Mouse (Mus musculus): ENCODE data around the gene Nhs.

The Nhs gene

GRCm38 (mm10) chrX:162025210-162025953, 134.1 kb downstream of the Nhs start:
- in situ Hi-C loops (cut with MboI; ENCODE audit: low pct_unique_long_range_greater_than_20kb in 1 of 2, low sequenced_read_pairs in 2 of 2, unreplicated experiment in 1 of 2): loop anchor here in 1 of 2 experiments (10.0 kb wide), 1 partner anchor 129 kb away; the partner anchor contains the start of gene Nhs

DNA sequence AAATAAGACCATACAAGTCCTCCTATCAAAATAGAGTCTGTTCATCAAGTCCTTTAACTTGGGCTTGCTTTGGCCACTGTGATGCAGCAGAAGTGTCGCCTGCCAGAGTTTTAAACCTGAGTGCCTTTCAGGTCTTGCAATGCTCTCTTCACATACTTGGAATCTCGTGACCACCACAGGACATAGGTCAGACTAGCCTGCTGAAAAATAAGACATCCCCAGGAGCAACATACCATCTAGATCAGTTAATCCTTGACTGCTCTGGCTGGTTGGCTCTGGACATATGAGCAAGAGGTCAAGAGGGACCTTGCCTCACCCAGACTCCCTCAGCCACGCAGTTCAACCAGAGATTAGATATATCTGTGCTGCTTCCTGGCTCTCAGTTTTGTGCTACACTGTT, 137.8 kb downstream of the Nhs start:
- in situ Hi-C loops (cut with MboI; ENCODE audit: low pct_unique_long_range_greater_than_20kb in 1 of 2, low sequenced_read_pairs in 2 of 2, unreplicated experiment in 1 of 2): loop anchor here in 1 of 2 experiments (10.0 kb wide), 1 partner anchor 133 kb away; the partner anchor contains the start of gene Nhs

- in situ Hi-C loops (cut with MboI; ENCODE audit: low pct_unique_long_range_greater_than_20kb in 1 of 2, low sequenced_read_pairs in 2 of 2, unreplicated experiment in 1 of 2): loop anchor here in 1 of 2 experiments (10.0 kb wide), 1 partner anchor 135 kb away; the partner anchor contains the start of gene Nhs
Measured at GRCm38 (mm10) chrX:162020039-162020566, 139.4 kb downstream of the Nhs start.

DNA sequence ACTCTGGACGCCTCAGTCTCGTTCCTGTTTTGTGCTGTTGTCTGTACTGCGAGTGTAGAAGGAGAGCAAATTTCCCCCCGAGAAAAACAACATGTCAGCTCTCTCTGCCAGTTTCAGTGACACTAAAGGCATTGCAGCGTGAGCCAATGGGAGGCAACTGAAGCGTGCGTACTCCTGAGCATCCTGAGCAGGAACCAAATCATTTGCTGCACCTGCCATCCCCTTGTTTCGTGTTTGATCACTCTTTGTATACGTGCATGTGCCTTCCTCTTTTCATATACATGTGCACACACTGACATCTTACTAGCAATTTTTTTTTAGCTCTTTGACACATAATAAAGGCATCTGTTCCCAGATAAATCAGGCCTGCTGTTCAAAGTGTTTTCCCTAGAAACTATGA, 142.1 kb downstream of the Nhs start:
- in situ Hi-C loops (cut with MboI; ENCODE audit: low pct_unique_long_range_greater_than_20kb in 1 of 2, low sequenced_read_pairs in 2 of 2, unreplicated experiment in 1 of 2): no loop called here

DNA sequence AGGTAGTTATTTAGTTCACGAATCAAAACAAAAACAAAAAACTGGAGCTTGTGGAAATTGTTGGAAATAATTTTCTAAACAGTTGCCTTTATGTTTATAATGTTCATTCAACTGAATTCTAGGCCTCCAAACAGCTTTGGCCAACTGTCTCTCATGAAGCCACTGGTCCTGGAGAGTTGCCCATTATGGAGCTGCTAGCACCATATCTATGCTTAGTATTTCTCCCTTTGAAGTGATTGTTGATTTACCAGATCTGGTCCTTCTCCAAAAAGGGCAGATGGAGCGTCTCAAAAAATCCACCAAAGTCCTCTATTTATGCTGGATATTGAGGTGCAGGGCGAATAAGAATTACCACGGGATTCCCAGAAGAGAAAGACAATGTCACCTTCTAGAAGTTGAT, 147.0 kb downstream of the Nhs start:
- in situ Hi-C loops (cut with MboI; ENCODE audit: low pct_unique_long_range_greater_than_20kb in 1 of 2, low sequenced_read_pairs in 2 of 2, unreplicated experiment in 1 of 2): no loop called here

DNA sequence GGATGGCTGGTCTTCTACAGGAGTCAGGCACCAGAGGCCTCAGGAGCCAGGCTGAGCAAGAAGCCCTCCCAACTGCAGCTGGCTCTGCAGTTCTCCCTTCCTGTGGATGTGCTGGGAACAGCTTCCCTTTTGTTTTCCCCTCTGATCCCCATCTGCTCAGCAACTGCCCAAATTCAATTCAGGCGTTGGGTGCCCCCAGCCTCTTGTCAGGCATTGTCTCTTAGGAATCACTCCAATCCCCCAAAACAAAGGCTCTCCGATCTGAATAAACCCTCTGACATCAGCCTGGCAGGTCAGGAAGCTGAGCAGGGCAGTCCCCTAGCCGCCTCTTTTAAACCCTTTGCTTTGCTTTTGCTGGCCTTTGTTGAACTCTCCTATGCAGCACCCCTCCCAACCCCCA, 149.7 kb downstream of the Nhs start:
- in situ Hi-C loops (cut with MboI; ENCODE audit: low pct_unique_long_range_greater_than_20kb in 1 of 2, low sequenced_read_pairs in 2 of 2, unreplicated experiment in 1 of 2): no loop called here

GRCm38 (mm10) chrX:162003818-162004217, 155.7 kb downstream of the Nhs start:
- in situ Hi-C loops (cut with MboI; ENCODE audit: low pct_unique_long_range_greater_than_20kb in 1 of 2, low sequenced_read_pairs in 2 of 2, unreplicated experiment in 1 of 2): no loop called here

DNA sequence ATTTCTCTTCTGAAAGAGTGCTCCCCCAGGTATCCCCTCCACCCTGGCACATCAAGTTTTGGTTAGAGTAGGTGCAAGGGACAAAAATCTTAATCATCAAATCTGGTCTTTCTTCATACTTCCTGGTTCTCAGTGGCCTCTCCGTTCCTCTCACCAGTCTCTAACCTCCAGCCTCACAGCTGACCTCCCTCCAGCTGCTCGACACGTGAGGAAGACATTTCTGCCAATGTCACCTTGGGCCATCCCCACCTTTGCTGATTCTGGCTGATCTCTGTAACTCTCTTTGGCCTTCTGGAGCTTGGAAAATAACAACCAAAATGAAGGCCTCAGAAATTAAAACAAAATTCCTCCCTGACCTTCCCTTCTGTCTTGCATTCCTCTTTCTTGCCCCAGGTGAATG, 160.7 kb downstream of the Nhs start:
- in situ Hi-C loops (cut with MboI; ENCODE audit: low pct_unique_long_range_greater_than_20kb in 1 of 2, low sequenced_read_pairs in 2 of 2, unreplicated experiment in 1 of 2): no loop called here

DNA sequence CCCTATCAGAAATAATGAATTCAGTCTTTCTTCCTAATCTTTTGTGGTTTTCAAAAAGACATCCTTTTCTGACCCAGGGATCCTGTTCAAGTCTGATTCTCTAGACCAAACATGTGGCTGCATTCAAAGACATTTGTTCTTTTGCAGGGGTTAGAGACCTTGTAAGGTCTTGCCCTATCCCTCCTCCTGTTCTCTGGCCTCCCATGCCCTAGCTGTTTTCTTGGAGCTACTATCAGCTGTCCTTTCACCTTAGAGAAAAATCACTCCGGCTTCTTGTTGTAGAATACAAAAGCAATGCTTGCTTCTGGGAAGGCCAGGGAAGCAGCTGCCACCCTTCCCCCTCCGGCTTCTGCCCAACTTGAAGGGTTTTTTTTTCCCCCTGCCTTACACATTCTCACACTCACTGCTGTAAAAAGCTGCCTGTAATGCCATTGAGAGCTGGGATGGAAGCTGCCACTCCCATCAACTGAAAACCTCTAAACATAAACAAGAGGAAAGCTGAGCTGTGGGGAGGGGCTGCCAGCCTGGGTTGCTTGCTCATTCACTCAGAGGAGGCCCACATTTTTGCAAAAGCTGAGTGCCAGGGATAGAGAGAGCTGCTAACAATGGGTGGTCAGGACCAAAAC, 162.2 kb downstream of the Nhs start:
- in situ Hi-C loops (cut with MboI; ENCODE audit: low pct_unique_long_range_greater_than_20kb in 1 of 2, low sequenced_read_pairs in 2 of 2, unreplicated experiment in 1 of 2): no loop called here

- in situ Hi-C loops (cut with MboI; ENCODE audit: low pct_unique_long_range_greater_than_20kb in 1 of 2, low sequenced_read_pairs in 2 of 2, unreplicated experiment in 1 of 2): no loop called here
Measured at GRCm38 (mm10) chrX:161990171-161990570, 169.4 kb downstream of the Nhs start.

DNA sequence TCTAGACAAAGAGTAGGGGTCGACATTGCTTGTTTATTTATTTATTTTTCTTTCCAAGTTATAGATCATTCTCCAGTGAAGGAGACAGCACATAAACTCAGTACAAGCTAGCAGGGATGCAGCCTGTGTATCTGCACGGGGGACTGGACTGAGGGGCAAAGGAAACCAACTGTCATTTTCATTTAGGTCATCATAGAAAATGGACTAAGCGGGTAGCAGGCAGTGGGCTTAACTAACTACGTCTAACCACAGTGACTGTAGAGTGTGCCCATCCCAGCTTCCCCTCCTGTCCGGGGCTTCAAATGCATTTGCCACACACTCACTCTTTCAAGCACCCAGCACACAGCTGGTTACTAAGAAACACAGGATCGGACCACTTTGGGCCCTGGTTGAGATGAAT, 174.6 kb downstream of the Nhs start:
- in situ Hi-C loops (cut with MboI; ENCODE audit: low pct_unique_long_range_greater_than_20kb in 1 of 2, low sequenced_read_pairs in 2 of 2, unreplicated experiment in 1 of 2): no loop called here

GRCm38 (mm10) chrX:161981399-161981798, 178.1 kb downstream of the Nhs start:
- in situ Hi-C loops (cut with MboI; ENCODE audit: low pct_unique_long_range_greater_than_20kb in 1 of 2, low sequenced_read_pairs in 2 of 2, unreplicated experiment in 1 of 2): no loop called here

DNA sequence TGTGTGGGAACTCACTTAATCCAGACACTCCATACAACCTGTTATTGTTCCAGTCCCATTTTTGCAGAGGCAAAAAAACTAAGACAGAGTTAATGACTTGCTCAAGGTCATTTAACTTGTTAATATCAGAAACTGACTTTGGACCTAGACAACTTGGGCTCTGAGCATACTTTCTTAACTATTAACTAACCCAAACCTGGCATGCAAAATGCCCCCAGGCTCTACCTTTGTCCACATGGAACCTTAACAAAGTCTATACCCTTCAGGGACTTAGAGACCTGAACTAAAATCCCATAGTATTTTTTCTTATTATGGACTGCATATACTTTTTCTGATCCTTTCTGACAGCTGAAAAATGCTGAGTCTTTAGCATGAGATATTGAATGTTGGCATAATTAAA, 179.6 kb downstream of the Nhs start:
- in situ Hi-C loops (cut with MboI; ENCODE audit: low pct_unique_long_range_greater_than_20kb in 1 of 2, low sequenced_read_pairs in 2 of 2, unreplicated experiment in 1 of 2): no loop called here

GRCm38 (mm10) chrX:161977236-161977841, 182.2 kb downstream of the Nhs start:
- in situ Hi-C loops (cut with MboI; ENCODE audit: low pct_unique_long_range_greater_than_20kb in 1 of 2, low sequenced_read_pairs in 2 of 2, unreplicated experiment in 1 of 2): no loop called here

DNA sequence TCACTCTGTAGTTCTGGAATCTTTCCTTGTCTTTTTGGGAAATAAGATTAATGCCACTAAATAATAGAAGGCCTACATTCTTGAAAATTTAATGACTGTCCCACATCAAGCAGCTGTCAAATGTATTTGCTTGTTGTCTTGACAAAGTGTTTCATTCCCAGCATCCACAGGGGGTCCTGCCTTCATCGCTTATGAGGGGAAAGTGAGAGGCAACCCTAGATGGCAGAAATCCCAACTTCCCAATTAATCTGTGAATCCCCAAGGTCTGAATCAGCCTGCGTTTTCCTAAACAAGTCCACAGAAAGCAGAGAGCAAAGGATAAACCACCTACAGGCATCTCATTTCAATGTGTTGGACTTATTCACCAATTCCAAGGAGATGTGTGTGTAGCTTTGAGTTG, 183.2 kb downstream of the Nhs start:
- in situ Hi-C loops (cut with MboI; ENCODE audit: low pct_unique_long_range_greater_than_20kb in 1 of 2, low sequenced_read_pairs in 2 of 2, unreplicated experiment in 1 of 2): no loop called here

- in situ Hi-C loops (cut with MboI; ENCODE audit: low pct_unique_long_range_greater_than_20kb in 1 of 2, low sequenced_read_pairs in 2 of 2, unreplicated experiment in 1 of 2): loop anchor here in 1 of 2 experiments (25.0 kb wide), 1 partner anchor 586 kb away; no protein-coding TSS in a partner anchor
Measured at GRCm38 (mm10) chrX:161973572-161973971, 186.0 kb downstream of the Nhs start.

DNA sequence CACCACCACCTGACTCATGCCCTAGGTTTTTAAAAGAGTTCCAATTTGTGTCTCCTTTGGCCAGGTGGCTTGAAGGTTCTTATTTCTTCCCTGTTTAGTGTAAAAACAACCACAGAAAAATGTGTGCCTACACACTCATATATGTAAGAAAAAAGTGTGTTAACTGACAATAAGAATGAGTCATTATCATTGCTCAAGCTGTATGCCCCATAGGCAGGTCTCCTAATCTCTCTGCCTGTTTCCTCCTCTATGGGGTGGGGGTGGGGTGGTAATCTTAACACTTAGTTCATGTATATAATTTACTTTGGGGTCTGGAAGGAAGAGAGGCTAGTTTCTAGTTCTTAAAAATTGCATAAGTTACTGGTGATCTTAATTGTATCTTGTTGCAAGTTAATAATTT, 186.8 kb downstream of the Nhs start:
- in situ Hi-C loops (cut with MboI; ENCODE audit: low pct_unique_long_range_greater_than_20kb in 1 of 2, low sequenced_read_pairs in 2 of 2, unreplicated experiment in 1 of 2): loop anchor here in 1 of 2 experiments (25.0 kb wide), 1 partner anchor 585 kb away; no protein-coding TSS in a partner anchor

DNA sequence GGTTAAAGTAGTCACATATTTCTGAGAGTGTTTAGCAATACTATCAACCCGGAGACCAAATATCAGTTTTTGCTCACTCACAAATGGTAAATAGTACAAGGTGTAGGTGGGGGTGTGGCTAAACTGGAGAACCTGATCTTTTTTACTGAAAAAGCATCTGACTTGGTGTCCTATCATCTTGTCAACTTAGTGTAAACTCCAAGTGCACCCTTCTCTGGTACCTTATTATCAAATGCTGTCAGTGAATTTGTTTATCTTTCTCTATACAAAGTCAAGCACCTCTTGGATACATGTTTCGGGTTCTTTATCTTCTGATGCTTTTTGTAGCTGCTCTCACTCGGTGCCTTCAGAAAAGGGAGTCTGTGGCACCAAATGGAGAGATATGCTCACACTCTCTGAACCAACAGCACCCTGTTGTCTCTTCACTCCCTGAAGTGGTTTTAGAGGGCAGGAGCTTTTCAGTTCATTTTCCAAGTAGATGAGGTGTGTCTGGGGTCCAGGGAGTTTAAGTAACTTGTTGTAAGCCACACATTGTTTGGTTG, 187.5 kb downstream of the Nhs start:
- in situ Hi-C loops (cut with MboI; ENCODE audit: low pct_unique_long_range_greater_than_20kb in 1 of 2, low sequenced_read_pairs in 2 of 2, unreplicated experiment in 1 of 2): loop anchor here in 1 of 2 experiments (25.0 kb wide), 1 partner anchor 585 kb away; no protein-coding TSS in a partner anchor

DNA sequence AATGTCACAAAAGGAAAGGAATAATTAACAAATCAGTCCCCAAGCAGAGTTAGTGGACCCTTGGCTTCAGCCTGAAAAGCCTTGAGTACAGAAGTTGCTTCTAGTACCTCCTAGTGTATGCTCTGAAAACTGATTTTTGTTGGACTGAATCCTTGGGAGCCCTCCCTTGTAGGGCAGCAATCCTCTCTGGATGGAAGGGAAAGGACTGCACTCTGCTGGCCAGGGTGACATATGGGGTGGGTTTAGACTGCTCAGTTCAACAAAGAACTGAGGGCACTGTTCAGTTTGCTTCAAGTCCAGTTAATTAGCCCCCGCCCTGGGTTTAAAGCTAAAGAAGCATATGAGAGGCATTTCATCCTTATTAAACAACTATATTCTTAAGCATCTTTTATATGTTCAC, 188.4 kb downstream of the Nhs start:
- in situ Hi-C loops (cut with MboI; ENCODE audit: low pct_unique_long_range_greater_than_20kb in 1 of 2, low sequenced_read_pairs in 2 of 2, unreplicated experiment in 1 of 2): loop anchor here in 1 of 2 experiments (25.0 kb wide), 1 partner anchor 584 kb away; no protein-coding TSS in a partner anchor

Data from mouse embryonic stem cell (cell line).